Mouse (Mus musculus) gastrocnemius, adult 2 months (tissue): ENCODE results near the gene Gdap1l1. TPM values are rescaled to one million over a fixed set of nuclear protein-coding genes. Genes with fewer than 3 reads are reported as not detected.

Source experiments
- DNase-seq: peaks from one replicate; pipeline ENCODE4 v3.0.0; 2022
- H3K27ac ChIP-seq: fragments of 200-600 bp; 2 replicates; pipeline ENCODE4 v1.8.1; 2022; ENCODE audit warnings: mild to moderate bottlenecking
- H3K4me3 ChIP-seq: fragments of 200-600 bp; 2 replicates; pipeline ENCODE4 v1.8.1; 2022; ENCODE audit warnings: mild to moderate bottlenecking, moderate library complexity
- CTCF ChIP-seq: fragments of 200-600 bp; IDR thresholded peaks from 2 replicates; pipeline ENCODE4 v1.8.1; 2022; ENCODE audit warnings: antibody characterized with exemption, mild to moderate bottlenecking, moderate library complexity
- intact Hi-C: fragments of 180-260 bp; cut with DNase I; formaldehyde crosslinking; loops from one replicate; pipeline ENCODE4 v1.15.1; 2025
- total RNA-seq, 2 experiments: library from RNA; stranded (reverse); gene quantifications; 2 replicates each; pipeline ENCODE4 v1.2.3; 2021

Gene Gdap1l1
- total RNA-seq, 2 experiments from 2014 or later, result not detected

- no peak for TF ChIP-seq CTCF
- Histone ChIP-seq H3K4me3 (peak overlapping the region; percentile 42), H3K27ac (peak overlapping the region; percentile 93)
- intact Hi-C loops, result loop anchor here (5.0 kb wide), 1 partner anchor 480 kb away; the partner anchor contains the start of gene Srsf6
- DNase-seq, result no peak
These were observed 26.4 kb upstream of the Gdap1l1 start for GRCm38 (mm10) chr2:163411840-163412239.

- H3K4me3 ChIP-seq, result peak overlapping the region; percentile 42
- no peak for DNase-seq
- intact Hi-C loops, result loop anchor here (5.0 kb wide), 1 partner anchor 480 kb away; the partner anchor contains the start of gene Srsf6
- no peak for TF ChIP-seq CTCF
- H3K27ac ChIP-seq, result peak overlapping the region; percentile 93
These were observed 25.9 kb upstream of the Gdap1l1 start for GRCm38 (mm10) chr2:163412419-163412818.

GRCm38 (mm10) chr2:163412846-163413590 is 25.3 kb upstream of the Gdap1l1 start:
- no peak for TF ChIP-seq CTCF
- DNase-seq, result no peak
- intact Hi-C loops, result loop anchor here (5.0 kb wide), 1 partner anchor 481 kb away; the partner anchor contains the start of gene Srsf6
- Histone ChIP-seq H3K27ac (peak overlapping the region; percentile 93), H3K4me3 (no peak overlapping the region)

GRCm38 (mm10) chr2:163417026-163417425 is 21.2 kb upstream of the Gdap1l1 start:
- Histone ChIP-seq H3K4me3 (peak overlapping the region; percentile 93), H3K27ac (peak overlapping the region; percentile 98; the same call in 1 of the 2 replicates)
- intact Hi-C loops, result no loop called here
- no peak for TF ChIP-seq CTCF
- no peak for DNase-seq

GRCm38 (mm10) chr2:163417830-163418229 is 20.4 kb upstream of the Gdap1l1 start:
- no peak for DNase-seq
- Histone ChIP-seq H3K27ac (peak overlapping the region; percentile 98), H3K4me3 (peak overlapping the region; percentile 93)
- TF ChIP-seq CTCF, result no peak
- intact Hi-C loops, result no loop called here

GRCm38 (mm10) chr2:163418841-163419345 is 19.4 kb upstream of the Gdap1l1 start:
- intact Hi-C loops, result loop anchor here (1.0 kb wide), 1 partner anchor 53 kb away; the partner anchor contains the start of gene Fitm2
- no peak for TF ChIP-seq CTCF
- no peak for DNase-seq
- Histone ChIP-seq H3K4me3 (peak overlapping the region; percentile 93), H3K27ac (peak overlapping the region; percentile 98)

GRCm38 (mm10) chr2:163419346-163420045 is 18.8 kb upstream of the Gdap1l1 start:
- TF ChIP-seq CTCF, result peak; percentile 40
- peak overlapping the region; percentile 98 for H3K27ac ChIP-seq
- H3K4me3 ChIP-seq, result peak overlapping the region; percentile 93
- intact Hi-C loops, result loop anchor here (1.0 to 5.0 kb wide), 2 partner anchors 38 to 53 kb away; partner anchors contain the start of gene Fitm2
- peak; percentile 100 for DNase-seq

GRCm38 (mm10) chr2:163420366-163420886 is 17.9 kb upstream of the Gdap1l1 start:
- no peak for TF ChIP-seq CTCF
- intact Hi-C loops, result loop anchor here (5.0 kb wide), 1 partner anchor 37 kb away; no protein-coding TSS in a partner anchor
- Histone ChIP-seq H3K27ac (peak overlapping the region; percentile 98), H3K4me3 (peak overlapping the region; percentile 93)
- DNase-seq, result no peak

- no peak; the same call in 1 of the 2 replicates for TF ChIP-seq CTCF
- Histone ChIP-seq H3K27ac (peak overlapping the region; percentile 78), H3K4me3 (no peak overlapping the region)
- peak; percentile 54 for DNase-seq
- intact Hi-C loops, result loop anchor here (5.0 kb wide), 1 partner anchor 34 kb away; no protein-coding TSS in a partner anchor
These were observed 15.2 kb upstream of the Gdap1l1 start for GRCm38 (mm10) chr2:163422895-163423660.

- TF ChIP-seq CTCF, result no peak
- DNase-seq, result no peak
- H3K4me3 ChIP-seq, result no peak within 1 kb of the TSS
- intact Hi-C loops, result loop anchor here (5.0 kb wide), 1 partner anchor 33 kb away; no protein-coding TSS in a partner anchor
- H3K27ac ChIP-seq, result peak within 1 kb of the TSS; percentile 78
These were observed 13.7 kb upstream of the Gdap1l1 start, which contains the start of gene Oser1 for GRCm38 (mm10) chr2:163424597-163424996. Gene Oser1 (minus strand): TSS chr2:163424697.

- intact Hi-C loops, result no loop called here
- no peak for TF ChIP-seq CTCF
These were observed 9.8 kb upstream of the Gdap1l1 start for GRCm38 (mm10) chr2:163428346-163429011.

More at GRCm38 (mm10) chr2:163428346-163429011, 9.8 kb upstream of the Gdap1l1 start:
- DNase-seq, result no peak
- Histone ChIP-seq H3K27ac (no peak overlapping the region), H3K4me3 (no peak overlapping the region)
